Mouse (Mus musculus) cerebellum, adult 2 months (tissue): Measurements from ENCODE around the gene Tnr. TPM values are rescaled to one million over a fixed set of nuclear protein-coding genes. Genes with fewer than 3 reads are reported as not detected.

Experiments
- DNase-seq, 2 experiments: peaks; one replicate each; pipeline ENCODE4 v3.0.0; 2021
- H3K27ac ChIP-seq: fragments of 200-500 bp; 2 replicates; pipeline ENCODE4 v1.5.1; 2012; ENCODE audit warnings: low read length, control low read depth, inconsistent platforms; ENCODE audit not compliant: insufficient read depth
- H3K27me3 ChIP-seq: fragments of 200-500 bp; 2 replicates; pipeline ENCODE4 v1.6.1; 2012; ENCODE audit warnings: inconsistent platforms, mild to moderate bottlenecking, low read length, moderate library complexity; ENCODE audit not compliant: control insufficient read depth, insufficient read depth
- H3K4me1 ChIP-seq: fragments of 200-500 bp; 2 replicates; pipeline ENCODE4 v1.6.1; 2011; ENCODE audit warnings: low read length; ENCODE audit not compliant: control insufficient read depth, insufficient read depth
- H3K4me3 ChIP-seq: fragments of 200-500 bp; replicated peaks from 2 replicates; pipeline ENCODE3; 2011; ENCODE audit warnings: mild to moderate bottlenecking, low read depth, low read length, control low read depth; ENCODE audit not compliant: insufficient read depth
- CTCF ChIP-seq: fragments of 200-500 bp; IDR thresholded peaks from 2 replicates; pipeline ENCODE4 v1.5.1; 2011; ENCODE audit warnings: low read depth, mild to moderate bottlenecking, control low read depth, low read length, moderate library complexity, borderline replicate concordance; ENCODE audit not compliant: insufficient read depth
- POLR2A ChIP-seq: fragments of 200-500 bp; IDR thresholded peaks from 2 replicates; pipeline ENCODE4 v1.6.1; 2011; ENCODE audit warnings: low read length, control low read depth, borderline replicate concordance; ENCODE audit not compliant: insufficient read depth
- WGBS: fragments of 180-500 bp; shearing (Covaris S2); methylation state at CpG from one replicate; pipeline ENCODE4 v1.1.7; 2018; 5-methylcytosine and 5-hydroxymethylcytosine counted together
- polyA plus RNA-seq: library from polyadenylated mRNA; depleted of rRNA; stranded (reverse); fragments of >200 nt; gene quantifications from 2 replicates; pipeline ENCODE4 v1.2.3, GENCODE M21; 2012

Tnr gene
- polyA plus RNA-seq, 1 experiment = 22.7 TPM

DNA sequence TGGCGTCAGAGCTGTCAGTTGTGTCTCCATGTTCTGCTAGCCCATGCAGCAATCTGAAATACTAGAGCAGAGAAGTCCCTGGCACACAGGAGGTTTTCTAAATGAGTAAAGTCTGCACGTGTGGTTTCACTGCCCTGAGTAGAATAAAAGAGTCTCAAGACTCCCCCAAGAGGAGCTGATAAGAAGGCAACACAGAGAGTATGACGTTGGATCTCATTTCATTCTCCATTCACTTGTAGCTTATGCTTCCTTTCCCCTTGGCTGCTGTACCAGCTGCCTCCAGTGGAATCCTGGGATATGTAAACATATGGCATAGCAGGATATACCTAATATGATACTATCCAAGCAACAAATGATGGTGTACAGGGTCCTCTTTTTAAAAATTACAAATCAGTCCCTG, 285.9 kb downstream of the Tnr start:
- Histone ChIP-seq H3K27ac (no peak overlapping the region), H3K27me3 (no peaks in the 10 kb centered on the region), H3K4me1 (no peaks in the 10 kb centered on the region), H3K4me3 (no peak overlapping the region)
- 49% methylated on average over 3 of the region's 3 CpGs for WGBS
- DNase-seq = no peak
- no peak for TF ChIP-seq POLR2A
- TF ChIP-seq CTCF = no peak

DNA sequence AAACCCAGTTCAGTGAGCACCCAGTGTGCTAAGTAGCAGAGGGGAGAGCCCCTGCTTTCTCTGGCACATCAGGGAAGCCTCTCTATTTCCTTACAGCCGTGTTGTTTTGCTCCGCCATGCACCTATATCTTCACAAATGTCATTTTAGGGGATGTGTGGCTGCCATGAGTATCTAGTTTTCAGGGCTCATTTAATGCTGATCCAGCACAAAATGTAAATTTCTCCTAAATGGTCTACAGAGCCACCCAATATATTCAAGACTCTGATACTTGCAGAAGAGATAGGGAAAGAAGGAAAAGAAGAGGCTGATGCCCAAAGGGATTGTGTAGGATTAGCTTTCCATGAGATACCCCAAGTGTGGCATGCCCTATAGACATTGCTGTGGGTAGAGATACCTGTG, 288.2 kb downstream of the Tnr start:
- WGBS = 92% methylated on average over 2 of the region's 2 CpGs
- TF ChIP-seq POLR2A (no peak), CTCF (no peak)
- no peak overlapping the region for H3K4me3 ChIP-seq
- no peak for DNase-seq
- H3K27me3 ChIP-seq = no peaks in the 10 kb centered on the region
- no peak overlapping the region for H3K27ac ChIP-seq
- no peaks in the 10 kb centered on the region for H3K4me1 ChIP-seq

DNA sequence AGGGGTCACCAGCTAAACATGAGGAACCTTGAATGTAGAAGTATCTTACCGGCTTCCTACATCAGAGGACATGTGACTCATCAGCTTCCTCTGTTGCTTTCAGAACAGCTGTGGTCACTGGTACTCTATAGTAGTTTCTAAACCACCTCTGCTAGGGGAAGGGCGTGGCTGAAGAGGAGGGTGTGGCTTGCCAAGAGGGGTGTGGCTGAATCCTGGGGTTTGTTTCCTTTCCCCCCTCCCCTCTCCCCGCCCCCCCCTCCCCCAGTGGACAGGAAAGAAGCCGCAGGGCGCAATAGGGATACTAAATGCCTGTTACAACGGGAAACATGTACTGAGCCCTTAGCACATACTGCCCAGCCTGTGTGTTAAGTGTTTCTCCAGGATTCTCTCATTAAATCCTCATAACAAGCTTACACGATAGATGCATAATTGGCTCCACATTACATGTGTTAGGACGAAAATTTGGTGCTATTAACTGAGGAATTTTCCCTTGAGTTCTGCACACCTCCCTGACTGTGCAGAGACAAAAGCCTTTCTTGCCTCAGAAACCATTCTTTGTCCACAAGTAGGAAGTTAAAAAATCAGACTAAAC, 289.3 kb downstream of the Tnr start:
- 42% methylated on average over 8 of the region's 8 CpGs for WGBS
- DNase-seq = no peak
- no peaks in the 10 kb centered on the region for H3K27me3 ChIP-seq
- no peak for TF ChIP-seq CTCF
- no peak for TF ChIP-seq POLR2A
- no peak overlapping the region for H3K27ac ChIP-seq
- no peak overlapping the region for H3K4me3 ChIP-seq
- no peaks in the 10 kb centered on the region for H3K4me1 ChIP-seq

DNA sequence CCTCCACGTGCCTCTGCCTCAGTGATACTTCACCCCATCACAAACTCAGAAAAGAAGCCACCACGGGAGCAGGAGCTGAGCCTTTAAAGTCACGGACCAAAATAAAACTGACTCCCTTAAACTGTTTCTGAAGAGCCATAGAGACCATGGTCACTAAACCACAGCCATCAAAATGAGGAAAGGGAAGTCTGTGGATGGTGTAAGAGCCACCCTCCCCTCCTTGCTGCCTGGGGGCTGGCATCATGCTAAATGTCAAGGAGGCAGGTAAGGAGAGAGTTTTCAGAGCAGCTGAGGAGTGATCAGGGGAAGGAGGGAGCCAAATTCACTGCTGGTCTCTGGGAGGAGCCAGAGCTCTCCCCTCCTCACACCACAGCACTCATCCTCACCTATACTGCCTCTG, 290.8 kb downstream of the Tnr start:
- DNase-seq = no peak
- no peaks in the 10 kb centered on the region for H3K27me3 ChIP-seq
- 65% methylated on average over 3 of the region's 3 CpGs for WGBS
- H3K27ac ChIP-seq = no peak overlapping the region
- TF ChIP-seq POLR2A = no peak
- TF ChIP-seq CTCF = no peak
- peaks cover under 1% of the 10 kb centered on the region; the same call in 1 of the 2 replicates for H3K4me1 ChIP-seq
- H3K4me3 ChIP-seq = no peak overlapping the region

DNA sequence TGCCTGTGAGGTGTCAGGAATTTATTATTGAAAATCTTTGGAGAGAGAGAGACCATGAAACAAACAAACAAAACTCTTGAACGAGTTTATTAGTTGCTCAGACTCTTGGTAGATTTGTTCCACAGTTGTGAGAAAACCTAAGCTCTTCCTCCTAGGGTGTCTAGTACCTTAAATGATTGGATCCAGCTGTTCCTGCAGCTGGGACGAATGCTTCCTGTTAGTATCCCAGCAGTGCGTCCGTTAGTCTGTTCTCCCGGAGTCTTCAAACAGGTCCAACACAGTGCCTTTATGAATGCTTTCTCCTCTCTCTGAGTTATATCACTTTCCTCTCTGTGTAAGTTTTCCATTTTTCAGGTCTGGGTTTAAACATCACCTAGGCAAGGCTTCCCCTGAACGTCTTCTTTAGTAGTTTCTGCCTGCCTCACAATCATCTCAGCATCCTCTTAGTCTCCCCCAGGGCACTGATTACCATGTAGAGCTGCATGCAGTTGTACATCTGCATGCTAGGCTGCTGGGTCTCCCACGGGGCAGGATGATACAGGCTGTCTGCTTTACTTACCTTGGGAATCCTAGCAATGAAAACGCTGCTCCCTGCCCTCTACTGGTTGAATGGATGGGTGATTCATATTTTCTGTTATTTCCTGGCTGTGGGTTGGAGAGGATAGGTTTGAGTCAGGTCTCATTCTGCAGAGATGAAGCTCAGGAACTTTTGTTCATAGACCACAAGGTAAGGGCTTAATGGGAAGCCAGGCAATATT, 293.2 kb downstream of the Tnr start:
- TF ChIP-seq CTCF (no peak), POLR2A (no peak)
- Histone ChIP-seq H3K4me3 (no peak overlapping the region), H3K27ac (no peak overlapping the region), H3K27me3 (no peaks in the 10 kb centered on the region), H3K4me1 (peaks cover 8% of the 10 kb centered on the region)
- 64% methylated on average over 8 of the region's 8 CpGs for WGBS
- DNase-seq = no peak

DNA sequence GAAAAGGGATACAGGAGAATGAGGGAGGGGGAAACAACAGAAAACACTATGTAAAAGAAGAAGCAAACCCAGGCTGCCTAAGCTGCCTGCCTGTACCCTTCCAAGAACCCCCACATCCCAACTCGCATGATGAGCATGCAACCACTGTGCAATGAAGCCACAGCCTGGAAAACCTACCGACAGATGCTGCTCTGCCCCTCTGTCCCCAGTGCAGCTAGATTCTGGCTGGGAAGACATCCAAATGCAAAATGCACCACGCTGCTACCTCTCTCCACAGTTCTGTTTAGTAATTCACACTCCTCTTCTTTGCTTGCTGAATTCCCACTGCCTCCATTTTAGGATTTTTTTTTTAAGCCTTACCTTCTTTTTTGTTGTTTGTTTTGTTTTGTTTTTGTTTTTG, 295.9 kb downstream of the Tnr start:
- no peak overlapping the region for H3K27ac ChIP-seq
- H3K4me3 ChIP-seq = no peak overlapping the region
- no peaks in the 10 kb centered on the region for H3K27me3 ChIP-seq
- peak; percentile 55 to 73 for DNase-seq
- TF ChIP-seq CTCF = no peak
- no peak for TF ChIP-seq POLR2A
- WGBS = 4% methylated on average over 3 of the region's 3 CpGs
- H3K4me1 ChIP-seq = peaks cover 8% of the 10 kb centered on the region

DNA sequence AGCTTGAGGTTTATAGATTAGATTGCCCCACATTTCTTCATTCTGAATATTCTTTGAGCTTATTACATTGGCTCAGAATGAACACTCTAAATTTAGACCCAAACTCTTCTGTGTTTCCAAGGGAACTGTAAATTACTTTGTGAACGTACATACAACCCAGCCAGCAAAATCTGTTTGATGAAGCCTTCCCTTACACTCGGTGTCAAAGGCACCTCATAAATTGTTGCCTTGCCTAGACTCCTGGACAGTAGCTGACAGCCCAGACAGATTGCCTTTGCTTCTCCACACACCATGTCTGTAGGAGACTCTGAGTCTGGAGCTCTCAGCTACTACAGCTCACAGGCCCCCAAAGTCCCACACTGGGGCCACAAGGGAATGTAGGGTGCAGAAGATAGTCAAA, 298.8 kb downstream of the Tnr start:
- no peak for TF ChIP-seq POLR2A
- TF ChIP-seq CTCF = no peak
- 51% methylated on average over 2 of the region's 2 CpGs for WGBS
- no peaks in the 10 kb centered on the region for H3K27me3 ChIP-seq
- peaks cover 8% of the 10 kb centered on the region for H3K4me1 ChIP-seq
- H3K27ac ChIP-seq = no peak overlapping the region
- no peak overlapping the region for H3K4me3 ChIP-seq
- DNase-seq = no peak

DNA sequence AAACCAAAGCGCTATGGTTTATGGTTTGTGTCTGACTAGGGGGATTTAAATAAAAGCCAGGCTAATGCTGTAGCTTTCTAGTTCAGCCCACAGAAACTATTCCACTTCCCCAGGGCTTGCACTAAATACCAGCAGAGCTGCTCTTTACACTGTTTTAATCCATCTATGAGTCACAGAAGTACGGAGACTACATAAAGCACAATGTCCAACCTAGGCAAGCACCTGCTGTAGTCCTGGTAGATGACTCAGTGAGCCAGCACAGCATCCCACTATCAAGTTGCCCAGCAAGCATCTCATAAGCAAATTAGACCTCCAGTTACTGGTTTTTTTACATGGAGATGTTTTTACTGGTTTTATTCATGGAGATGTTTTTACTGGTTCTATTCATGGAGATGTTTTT, 305.0 kb downstream of the Tnr start:
- Histone ChIP-seq H3K4me1 (no peaks in the 10 kb centered on the region), H3K27ac (no peak overlapping the region), H3K27me3 (no peaks in the 10 kb centered on the region), H3K4me3 (no peak overlapping the region)
- 81% methylated on average over 2 of the region's 2 CpGs for WGBS
- no peak for DNase-seq
- no peak for TF ChIP-seq POLR2A
- TF ChIP-seq CTCF = no peak
